Mouse (Mus musculus) right cerebral cortex, adult 2 months (tissue): Measurements from ENCODE around the gene Nedd9.

ENCODE experiments used
- DNase-seq, 2 experiments: peaks; one replicate each; pipeline ENCODE4 v3.0.0; 2021 to 2022; ENCODE audit warnings: low spot score in 2 of 2

Nedd9 gene

DNA sequence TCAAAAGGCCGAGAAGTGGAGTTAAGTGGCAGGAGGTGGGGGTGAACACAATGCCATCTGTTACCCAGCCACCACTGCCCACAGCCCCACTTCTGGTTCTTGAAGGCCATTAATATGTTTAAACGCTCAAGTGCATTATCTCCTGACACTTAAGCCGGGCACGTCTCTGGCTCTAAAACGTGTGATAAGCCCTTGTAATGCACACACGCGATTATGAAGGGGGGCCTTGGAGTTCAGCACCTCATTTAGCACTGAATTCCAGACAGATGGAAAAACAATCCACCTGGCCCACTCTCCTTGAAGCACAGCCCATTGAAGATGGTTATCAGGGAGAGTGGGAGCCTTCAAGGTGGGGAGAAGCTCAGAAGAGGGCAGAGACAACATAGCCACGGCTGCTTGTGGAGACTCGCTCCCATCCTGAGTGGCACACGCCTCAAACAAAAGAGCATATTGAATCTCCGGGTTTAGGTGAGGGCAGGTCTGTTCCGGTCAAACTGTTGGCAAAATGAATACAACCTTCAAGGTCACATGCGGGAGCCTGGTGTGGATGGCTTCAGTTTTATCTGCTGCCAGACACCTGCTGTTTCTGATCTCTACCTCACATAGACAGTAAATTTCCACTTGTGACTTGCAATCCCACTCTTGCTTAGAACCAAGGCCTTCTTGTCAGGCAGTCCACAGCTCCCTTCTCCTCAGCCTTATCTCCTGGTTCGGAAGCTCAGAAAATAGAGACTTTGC, 30.7 kb downstream of the Nedd9 start:
- DNase-seq = no peak

DNA sequence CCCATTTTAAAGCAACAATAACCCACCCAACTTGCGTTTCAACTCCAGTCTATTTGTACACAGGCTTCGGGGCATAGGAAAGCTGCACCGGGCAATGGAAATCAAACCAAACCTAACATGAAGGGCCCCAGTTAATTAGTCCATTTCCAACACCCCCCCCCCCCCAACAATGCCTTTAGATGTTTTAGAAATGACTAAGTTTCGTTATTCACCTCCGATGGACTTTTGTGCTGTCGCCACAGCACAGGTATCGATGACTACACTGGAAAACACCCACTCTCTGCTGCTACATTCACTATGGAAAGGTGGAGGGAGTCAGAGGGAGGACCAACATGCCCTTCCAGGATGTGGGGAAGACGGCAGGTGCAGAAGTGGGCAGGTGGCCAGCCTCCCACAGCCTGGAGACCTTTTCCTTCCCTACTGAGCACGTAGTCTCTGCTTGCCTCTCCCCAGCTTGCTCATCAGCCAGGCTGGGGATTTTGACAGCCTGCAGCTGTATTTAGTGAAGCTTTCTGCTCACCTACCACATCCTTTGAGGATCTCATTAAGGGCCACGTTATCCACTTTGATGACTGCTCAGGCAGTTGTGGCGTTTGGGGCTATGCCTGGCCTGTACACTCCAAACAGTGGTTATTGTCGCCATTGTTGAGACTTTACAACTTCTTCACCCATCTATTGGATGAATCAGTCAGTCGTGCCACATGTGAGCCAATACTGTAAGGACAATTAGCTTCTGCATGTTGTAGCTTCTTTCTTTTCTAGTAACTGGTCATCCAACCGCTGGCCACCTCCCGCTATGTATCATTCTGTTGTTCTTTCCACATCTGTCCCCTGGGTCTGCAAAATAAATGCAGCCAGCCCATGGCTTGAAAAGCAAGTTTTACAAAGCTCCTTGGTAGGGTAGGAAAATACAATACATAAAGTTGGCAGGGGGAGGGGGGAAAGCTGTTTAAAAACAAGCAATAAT, 33.7 kb downstream of the Nedd9 start:
- no peak for DNase-seq

DNA sequence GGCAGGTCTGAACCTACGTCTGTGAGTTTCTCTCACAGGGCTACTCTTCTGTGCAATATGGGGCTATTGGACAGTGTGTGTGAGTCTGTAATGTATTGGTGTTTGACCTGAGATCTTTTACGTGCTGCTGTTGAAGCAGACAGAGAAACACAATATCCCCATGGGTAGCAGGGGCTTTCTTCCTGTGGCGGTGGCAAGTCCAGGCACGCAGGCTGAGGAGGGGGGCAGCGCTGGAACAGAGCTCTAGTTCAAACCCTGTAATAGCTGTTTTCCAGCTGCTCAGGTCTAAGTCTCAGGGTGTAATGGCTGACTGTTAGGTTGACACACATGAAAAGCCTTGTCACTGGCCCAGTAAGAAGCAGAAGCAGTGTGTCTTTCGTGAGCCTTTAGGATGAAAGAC, 36.3 kb downstream of the Nedd9 start:
- DNase-seq = no peak

DNA sequence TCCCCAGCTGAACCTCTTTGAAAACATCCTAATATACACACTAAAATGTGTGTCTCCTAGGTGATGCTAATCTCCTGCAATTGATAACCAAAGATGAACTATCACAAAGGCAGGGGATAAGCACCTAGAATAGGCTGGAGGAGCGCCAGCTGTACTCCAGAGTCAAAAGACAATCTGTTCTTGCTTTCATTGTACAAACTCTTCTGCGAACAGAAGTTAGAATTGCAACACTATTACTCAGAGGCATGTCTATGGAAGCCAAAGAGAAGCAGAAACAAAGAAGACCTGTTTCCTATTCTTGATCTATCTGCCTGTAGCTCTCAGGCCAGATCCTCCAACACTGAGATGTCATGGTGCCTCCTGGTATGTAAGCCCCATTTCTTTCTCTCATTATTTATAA, 38.0 kb downstream of the Nedd9 start:
- no peak for DNase-seq

DNA sequence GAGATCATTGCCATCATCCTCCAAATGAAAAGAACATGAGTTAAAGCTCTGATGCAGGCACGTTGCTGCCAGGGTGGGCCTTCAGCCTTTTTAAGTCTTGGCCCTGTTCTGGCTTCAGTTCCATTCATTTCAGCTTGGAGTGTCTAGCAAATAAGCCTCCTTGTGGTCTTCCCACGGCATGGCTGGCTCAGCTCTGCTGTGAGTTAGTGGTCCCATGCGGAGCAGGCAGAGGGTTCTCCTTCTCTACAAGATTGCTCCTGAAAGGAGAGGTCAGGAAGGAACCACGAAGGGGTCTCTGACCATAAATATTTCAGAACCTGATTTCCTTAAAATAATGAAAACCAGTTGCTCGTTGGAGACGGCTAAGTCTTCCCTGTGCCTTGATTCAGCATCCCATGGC, 40.0 kb downstream of the Nedd9 start:
- DNase-seq = no peak

DNA sequence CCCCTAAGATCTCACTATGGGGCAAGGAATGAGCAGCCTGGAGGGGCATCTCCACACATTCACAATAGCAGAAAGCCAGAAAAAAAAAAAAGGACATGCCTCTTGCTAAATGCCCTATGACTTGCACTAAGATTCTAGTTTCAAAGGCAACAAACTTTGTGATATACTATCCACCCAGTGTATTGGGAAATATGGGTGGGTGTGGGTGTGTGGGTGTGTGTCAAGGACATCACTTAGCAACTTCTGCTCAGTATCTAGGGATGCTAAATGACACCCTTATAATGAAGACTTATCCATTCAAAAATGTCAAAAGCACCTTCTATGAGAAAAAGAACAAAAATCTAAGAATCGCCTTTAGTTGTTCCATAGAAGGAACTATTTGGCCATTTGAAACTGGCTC, 40.6 kb downstream of the Nedd9 start:
- DNase-seq = peak; percentile 29 to 36

DNA sequence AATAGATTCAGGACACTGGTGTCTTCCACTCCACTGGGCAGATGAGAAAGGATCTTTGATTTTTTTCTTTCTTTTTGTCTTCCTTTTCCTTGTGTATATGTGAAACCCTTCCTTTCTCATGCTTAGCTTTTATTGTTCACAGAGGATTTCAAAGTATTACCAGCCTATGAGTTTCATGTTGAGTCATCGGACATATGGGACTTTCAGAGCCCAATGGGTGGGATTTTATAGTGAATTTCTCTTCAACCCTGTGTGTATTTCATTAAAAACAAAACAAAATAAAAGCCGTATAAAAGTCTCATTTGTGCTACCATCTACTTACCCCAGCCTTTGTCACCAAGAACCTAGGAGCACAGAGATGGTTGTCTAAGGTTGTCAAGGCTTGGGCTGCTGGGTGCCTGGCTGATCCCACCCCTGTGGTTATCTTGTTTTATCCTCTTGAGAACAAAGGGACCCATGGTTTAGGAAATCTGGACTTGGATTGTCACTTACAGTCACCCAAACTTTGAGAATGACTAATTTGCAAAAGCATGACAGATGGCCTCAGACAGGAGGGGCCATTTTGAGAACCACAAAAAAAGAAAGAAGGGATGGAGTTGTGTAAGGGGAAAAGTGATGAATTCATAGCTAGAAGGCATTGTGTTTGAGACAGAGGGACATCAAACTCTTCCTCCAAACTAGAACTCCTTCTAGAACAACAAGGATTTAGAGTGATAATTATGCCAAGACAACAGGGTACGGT, 41.9 kb downstream of the Nedd9 start:
- no peak for DNase-seq

DNA sequence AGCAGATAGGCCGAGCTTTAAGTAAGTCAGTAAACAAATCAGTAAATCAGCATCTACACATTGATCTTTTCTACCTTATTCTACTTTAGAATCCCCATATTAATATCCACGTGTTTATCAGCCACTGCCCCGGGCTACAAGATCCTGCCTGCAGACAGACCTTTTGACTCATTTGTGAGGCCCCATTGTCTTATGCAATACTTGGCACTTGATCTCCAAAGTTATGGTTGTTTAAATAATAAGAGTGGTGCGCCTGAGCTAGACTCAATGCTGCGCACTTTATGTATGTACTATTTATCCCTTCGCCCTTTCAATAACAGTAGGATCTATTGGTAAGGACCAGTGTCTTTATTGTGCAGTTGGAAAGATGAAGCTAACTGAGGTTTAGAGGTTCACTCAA, 42.9 kb downstream of the Nedd9 start:
- no peak for DNase-seq

DNA sequence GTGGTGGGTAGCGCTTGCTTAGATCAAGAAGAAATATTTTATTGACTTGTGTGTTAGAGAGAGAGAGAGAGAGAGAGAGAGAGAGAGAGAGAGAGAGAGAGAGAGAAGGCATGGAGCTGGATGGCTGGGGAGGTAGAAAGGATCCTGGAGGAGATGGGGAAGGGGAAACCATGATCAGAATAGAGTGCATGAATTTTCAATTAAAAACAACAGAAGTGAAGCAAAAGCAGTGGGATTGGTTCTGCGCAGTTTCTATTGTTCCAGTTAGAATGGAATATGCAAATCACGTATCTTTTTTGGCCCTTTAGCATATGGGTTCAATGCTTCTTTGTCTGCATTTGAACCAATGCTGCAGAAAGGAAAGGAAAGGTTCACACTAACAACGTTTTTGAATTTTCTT, 45.0 kb downstream of the Nedd9 start:
- DNase-seq = no peak

DNA sequence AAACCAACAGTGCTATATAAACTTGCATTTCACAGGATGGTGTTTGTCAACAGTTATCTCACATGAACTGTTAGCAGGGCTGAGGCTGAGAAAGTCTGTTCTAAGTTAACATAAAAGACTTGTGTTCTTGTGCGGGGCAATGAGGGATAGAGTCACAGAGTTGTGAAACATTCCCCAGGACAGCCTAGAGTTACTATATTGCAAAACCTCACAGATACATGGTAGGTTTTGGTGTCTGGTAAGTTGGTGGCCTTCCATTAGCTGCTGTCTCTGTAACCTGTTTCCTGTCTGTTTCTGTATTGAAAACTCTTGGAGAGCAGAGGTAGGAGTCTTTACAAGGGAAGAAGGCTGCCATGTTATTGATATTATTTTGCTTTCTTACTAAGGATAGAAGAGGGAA, 47.0 kb downstream of the Nedd9 start:
- no peak for DNase-seq

DNA sequence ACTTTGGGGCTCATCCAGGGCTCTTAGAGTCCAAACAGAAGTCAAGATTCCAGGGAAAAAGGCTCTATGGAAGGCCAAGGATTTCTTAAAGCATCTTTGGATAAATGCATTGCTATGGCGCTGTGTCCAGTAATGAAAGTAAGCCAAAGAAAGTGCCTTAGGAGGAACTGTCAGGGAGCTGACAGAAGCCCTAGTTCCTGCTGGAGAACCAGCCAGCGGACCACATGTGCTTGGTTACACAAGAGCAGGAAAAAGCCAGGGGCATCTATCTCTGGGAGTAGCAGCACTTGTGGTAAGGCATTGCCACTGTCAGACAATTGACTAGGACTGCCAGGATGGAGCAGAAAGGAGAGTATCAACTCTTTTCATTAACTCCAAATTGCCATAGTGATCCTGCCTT, 49.8 kb downstream of the Nedd9 start:
- no peak for DNase-seq

DNA sequence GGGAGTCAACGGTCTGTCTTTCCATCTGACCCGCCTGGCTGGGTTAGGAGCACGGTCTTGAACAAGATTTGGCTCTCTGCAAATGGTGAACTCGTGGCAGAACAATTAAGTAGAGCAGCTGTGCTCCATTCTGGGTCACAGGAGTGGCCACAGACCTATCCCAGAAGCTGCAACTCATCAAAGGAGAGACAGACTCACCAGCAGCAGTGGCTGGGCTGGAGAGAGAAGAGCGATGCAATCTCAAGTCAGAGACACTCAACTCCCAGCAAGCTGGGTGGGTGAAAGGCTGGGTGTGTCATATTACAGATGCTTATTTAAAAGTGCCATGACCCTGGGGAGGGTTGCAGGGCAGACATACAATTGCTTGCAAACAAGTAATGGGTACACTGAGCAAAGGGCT, 50.4 kb downstream of the Nedd9 start:
- no peak for DNase-seq

DNA sequence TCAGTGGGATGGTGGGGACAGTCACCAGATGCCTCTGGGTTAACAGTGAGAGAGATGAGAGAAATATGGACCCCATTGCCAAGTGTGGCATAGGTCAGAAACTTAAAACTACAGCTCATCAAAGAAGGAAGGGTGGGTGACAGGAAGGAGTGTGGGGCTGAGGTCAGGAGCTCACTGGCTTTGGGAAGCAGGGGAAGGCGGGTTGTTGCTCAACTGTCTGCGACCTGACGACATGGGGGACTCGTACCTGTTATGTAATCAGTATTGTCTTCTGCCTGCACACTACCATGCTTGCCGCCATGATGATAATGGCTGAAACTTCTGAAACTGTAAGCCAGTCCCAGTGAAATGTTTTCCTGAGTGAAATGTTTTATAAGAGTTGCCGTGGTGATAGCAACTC, 54.0 kb downstream of the Nedd9 start:
- no peak for DNase-seq

DNA sequence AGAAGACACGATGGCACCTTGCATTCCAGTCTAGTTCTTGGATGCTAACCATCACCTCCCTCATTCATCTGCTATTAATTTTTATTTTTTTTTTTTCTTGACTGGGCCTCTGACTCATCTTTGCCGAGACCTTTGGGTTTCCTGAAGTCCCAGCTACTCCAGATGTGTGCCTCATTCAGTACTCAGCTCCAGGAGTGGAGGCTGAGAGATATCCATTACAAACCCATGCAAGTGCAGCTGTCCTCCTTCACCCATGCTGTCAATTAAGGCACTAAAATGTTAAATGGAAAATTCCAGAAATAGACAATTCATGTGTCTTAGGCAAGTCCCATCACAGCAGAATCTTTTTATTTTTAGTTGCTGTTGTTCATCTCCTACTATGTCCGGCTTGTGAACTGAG, 55.4 kb downstream of the Nedd9 start:
- DNase-seq = no peak

DNA sequence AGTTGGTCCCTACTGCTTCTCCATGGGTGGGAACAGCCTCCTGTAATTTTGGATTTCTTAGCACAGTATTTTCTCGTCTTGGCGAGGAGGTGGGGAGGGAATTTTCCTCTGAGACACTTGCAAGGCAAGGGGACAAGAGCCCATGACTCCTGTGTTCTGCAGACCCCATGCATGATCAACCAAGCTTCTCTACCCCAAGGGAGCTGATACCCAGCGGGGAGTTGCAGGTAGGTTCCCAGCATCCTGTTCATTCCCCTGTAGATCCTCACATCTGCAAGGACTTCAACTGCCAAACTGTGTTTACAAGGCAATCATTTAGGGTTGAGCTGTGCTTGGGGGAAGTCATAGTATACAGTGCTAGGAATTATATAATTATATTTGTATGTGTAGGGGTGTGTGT, 60.1 kb downstream of the Nedd9 start:
- DNase-seq = no peak

DNA sequence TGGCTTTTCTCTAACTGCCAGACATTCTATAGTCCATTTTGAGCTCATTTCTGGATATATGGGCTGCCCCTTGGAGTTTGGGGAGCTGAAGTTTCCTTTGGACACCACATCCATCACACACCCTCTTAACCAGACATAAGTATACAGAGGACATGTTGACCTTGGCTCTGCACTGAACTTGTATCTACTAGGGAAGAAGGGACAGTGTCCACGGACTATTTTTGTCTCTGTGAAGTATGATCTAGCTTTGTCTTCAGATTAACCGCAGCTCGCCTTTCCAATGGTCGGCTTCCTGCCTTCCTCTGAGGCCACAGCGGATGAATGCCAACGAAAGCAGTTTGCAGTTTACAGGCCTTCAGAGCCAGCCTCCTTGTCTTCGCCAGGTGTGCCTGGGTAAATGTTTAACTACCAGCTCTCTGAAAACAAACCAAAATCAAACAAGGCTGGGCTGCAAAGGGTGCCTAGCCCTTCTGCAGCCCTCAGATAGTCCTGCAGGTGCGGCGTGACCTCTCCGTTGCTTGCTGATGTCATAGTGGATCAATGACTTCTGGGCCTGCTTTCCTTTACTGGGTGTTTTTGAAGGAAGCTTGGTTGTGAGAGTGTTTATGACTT, 63.6 kb downstream of the Nedd9 start:
- DNase-seq = no peak

DNA sequence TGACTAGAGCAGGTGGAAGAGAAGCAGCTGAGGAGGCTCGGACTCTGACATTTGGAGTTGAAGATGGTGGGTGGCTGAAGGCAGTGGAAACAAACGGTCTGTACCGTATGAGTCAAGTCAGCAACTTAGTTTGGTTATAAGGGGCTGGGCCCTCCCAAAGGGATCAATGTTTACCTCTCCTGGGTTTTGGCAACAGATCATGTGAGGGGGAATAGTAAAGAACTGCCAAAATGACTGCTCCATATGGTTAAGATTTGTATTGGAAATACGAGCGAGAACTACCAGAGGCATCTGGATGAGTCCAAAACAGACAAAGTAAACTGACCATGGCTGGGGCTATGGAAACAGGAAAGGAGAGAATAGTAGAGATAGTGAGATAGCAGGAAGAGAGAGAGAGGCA, 64.6 kb downstream of the Nedd9 start:
- DNase-seq = no peak

DNA sequence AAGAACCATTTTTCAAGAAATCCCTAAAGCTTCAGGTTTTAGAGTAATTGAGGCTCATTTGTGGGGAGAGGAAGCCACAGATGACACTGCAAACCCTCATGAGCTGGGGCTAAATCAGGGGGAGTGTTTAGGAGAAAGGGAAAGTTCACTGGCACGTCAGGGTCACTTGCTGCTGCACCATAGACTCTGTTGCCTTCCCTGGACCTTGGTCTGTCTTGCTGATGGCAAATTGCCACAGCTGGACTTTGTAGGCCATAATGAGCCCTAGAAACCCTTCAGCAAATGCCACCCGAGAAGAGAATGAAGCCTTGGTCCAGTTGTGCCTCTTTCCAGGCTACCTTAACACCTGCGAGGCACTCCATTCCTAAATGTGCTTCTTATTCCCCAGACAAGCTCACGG, 66.8 kb downstream of the Nedd9 start:
- no peak for DNase-seq

DNA sequence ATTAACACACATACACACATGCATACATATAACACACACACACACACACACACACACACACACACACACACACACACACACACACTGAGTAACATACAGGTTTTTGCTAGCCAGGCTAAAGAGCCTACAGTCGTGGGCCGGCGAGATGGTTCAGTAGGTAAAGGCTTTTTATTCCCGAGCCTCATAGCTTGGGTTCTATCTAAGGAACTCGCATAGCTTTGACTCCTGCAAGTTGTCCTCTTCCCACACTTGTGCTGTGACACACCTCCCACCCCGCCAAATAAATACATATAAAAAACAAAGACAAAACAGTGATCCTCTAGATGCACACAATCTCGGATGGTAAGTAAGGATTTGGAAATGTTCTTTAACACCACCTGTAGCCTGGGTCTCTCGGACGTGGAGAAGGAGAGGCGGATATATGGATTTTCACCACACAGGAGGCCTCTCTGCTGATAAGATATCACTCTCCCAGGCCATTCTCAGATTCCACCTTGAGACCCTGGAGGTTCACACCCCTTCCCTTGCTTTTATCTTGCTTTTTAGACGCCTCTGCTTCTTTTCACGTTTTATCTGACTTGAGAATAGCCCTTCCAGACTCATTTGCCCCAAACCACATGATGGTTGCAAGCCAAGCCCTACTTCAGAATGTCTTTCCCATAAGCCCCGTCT, 68.8 kb downstream of the Nedd9 start:
- DNase-seq = no peak

DNA sequence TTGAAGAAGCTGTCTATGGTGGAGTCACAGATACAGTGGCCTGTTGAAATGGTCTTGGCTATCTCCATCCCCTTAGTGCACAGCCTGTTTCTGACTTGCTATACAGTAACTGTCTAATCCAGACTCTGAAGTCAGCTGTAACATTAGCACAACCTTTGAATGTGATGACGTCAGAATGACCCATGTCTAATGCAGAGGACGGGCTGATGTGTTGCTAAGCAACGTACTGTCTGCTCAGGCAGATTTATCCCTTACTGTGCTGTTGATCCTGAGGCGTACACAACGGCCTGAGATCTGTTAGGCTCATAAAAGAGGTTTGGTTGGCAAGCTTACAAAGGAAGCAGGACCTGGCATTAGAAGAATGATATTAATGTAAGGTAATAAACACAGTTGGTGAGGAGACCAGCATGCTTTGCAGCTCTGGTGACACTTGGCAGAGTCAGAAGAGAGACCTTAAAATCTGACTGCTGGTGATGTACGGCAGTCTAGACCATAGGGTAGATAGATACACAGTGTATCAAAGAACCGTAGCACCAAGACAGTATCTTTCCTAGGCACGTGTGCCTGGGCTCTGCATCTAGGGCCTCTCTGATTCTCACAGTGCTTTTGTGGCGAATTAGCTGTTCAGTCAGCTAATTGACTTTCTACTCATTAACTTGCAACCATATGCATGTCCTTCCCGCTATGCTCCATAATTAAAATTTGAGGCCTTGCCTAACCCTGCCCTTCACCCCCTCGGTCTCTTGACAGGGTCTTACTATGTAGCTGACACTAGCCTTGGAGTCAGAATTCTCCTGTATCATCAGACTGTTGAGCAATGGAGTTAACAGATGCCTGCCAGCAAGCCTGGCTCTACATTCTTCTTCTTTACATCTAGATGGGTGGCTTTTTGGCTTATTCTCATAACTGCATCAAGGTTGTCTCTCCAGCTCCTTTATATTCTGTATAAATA, 70.8 kb downstream of the Nedd9 start:
- DNase-seq = no peak
